Mouse (Mus musculus): Measurements from ENCODE around the gene Rab14. TPM values are rescaled to one million over a fixed set of nuclear protein-coding genes. Genes with fewer than 3 reads are reported as not detected.

Rab14 gene
- polyA plus RNA-seq, 1 experiment: 84.2 TPM

GRCm38 (mm10) chr2:35215363-35215762 lies 14.4 kb upstream of the Rab14 start:
- Histone ChIP-seq H3K27ac (ENCODE audit: control insufficient read depth, insufficient read depth, low read length) (no peak overlapping the region), H3K4me3 (ENCODE audit: control insufficient read depth, insufficient read depth, low read length) (no peak overlapping the region), H3K4me1 (replicated peaks; ENCODE audit: control insufficient read depth, insufficient read depth, low read length) (0 out of 2 replicates have a peak, but pooled peaks cover 2% of the 10 kb centered on the region), H3K27me3 (ENCODE audit: control insufficient read depth, insufficient read depth, low read length) (no peaks in the 10 kb centered on the region), H3K36me3 (ENCODE audit: control insufficient read depth, insufficient read depth, low read length) (no peaks in the 10 kb centered on the region)
- TF ChIP-seq CTCF (IDR thresholded peaks at IDR 0.05; ENCODE audit: borderline replicate concordance, control insufficient read depth, extremely low read depth, insufficient read depth, low read length, poor library complexity): no peak
- no peak for TF ChIP-seq POLR2A (IDR thresholded peaks at IDR 0.05; ENCODE audit: control insufficient read depth, extremely low read depth, insufficient read depth, low read length, poor library complexity)
- 90% methylated on average over 14 of the region's 14 CpGs for WGBS
- no peak for DNase-seq

GRCm38 (mm10) chr2:35214881-35215358 lies 14.0 kb upstream of the Rab14 start:
- 0 out of 2 replicates have a peak, but pooled peaks cover 2% of the 10 kb centered on the region for H3K4me1 ChIP-seq (replicated peaks; ENCODE audit: control insufficient read depth, insufficient read depth, low read length)
- no peaks in the 10 kb centered on the region for H3K36me3 ChIP-seq (ENCODE audit: control insufficient read depth, insufficient read depth, low read length)
- peak; percentile 80 for DNase-seq
- no peaks in the 10 kb centered on the region for H3K27me3 ChIP-seq (ENCODE audit: control insufficient read depth, insufficient read depth, low read length)
- WGBS: 26% methylated on average over 12 of the region's 12 CpGs
- H3K4me3 ChIP-seq (ENCODE audit: control insufficient read depth, insufficient read depth, low read length): no peak overlapping the region
- H3K27ac ChIP-seq (ENCODE audit: control insufficient read depth, insufficient read depth, low read length): no peak overlapping the region
- peak; percentile 90 for TF ChIP-seq CTCF (IDR thresholded peaks at IDR 0.05; ENCODE audit: borderline replicate concordance, control insufficient read depth, extremely low read depth, insufficient read depth, low read length, poor library complexity)
- no peak for TF ChIP-seq POLR2A (IDR thresholded peaks at IDR 0.05; ENCODE audit: control insufficient read depth, extremely low read depth, insufficient read depth, low read length, poor library complexity)

GRCm38 (mm10) chr2:35213345-35213910 lies 12.5 kb upstream of the Rab14 start:
- TF ChIP-seq POLR2A (IDR thresholded peaks at IDR 0.05; ENCODE audit: control insufficient read depth, extremely low read depth, insufficient read depth, low read length, poor library complexity) (no peak), CTCF (IDR thresholded peaks at IDR 0.05; ENCODE audit: borderline replicate concordance, control insufficient read depth, extremely low read depth, insufficient read depth, low read length, poor library complexity) (no peak)
- Histone ChIP-seq H3K27ac (ENCODE audit: control insufficient read depth, insufficient read depth, low read length) (no peak overlapping the region), H3K36me3 (ENCODE audit: control insufficient read depth, insufficient read depth, low read length) (no peaks in the 10 kb centered on the region), H3K4me3 (ENCODE audit: control insufficient read depth, insufficient read depth, low read length) (no peak overlapping the region), H3K27me3 (ENCODE audit: control insufficient read depth, insufficient read depth, low read length) (no peaks in the 10 kb centered on the region), H3K4me1 (replicated peaks; ENCODE audit: control insufficient read depth, insufficient read depth, low read length) (0 out of 2 replicates have a peak, but pooled peaks cover 2% of the 10 kb centered on the region)
- 90% methylated on average over 12 of the region's 12 CpGs for WGBS
- DNase-seq: no peak

- no peak for DNase-seq
- no peaks in the 10 kb centered on the region for H3K36me3 ChIP-seq (ENCODE audit: control insufficient read depth, insufficient read depth, low read length)
- no peak overlapping the region for H3K4me3 ChIP-seq (ENCODE audit: control insufficient read depth, insufficient read depth, low read length)
- H3K4me1 ChIP-seq (replicated peaks; ENCODE audit: control insufficient read depth, insufficient read depth, low read length): no peaks in the 10 kb centered on the region
- no peak for TF ChIP-seq POLR2A (IDR thresholded peaks at IDR 0.05; ENCODE audit: control insufficient read depth, extremely low read depth, insufficient read depth, low read length, poor library complexity)
- no peak for TF ChIP-seq CTCF (IDR thresholded peaks at IDR 0.05; ENCODE audit: borderline replicate concordance, control insufficient read depth, extremely low read depth, insufficient read depth, low read length, poor library complexity)
- WGBS: 95% methylated on average over 3 of the region's 3 CpGs
- no peaks in the 10 kb centered on the region for H3K27me3 ChIP-seq (ENCODE audit: control insufficient read depth, insufficient read depth, low read length)
- no peak overlapping the region for H3K27ac ChIP-seq (ENCODE audit: control insufficient read depth, insufficient read depth, low read length)
These were observed 10.8 kb upstream of the Rab14 start for GRCm38 (mm10) chr2:35211681-35212080.

GRCm38 (mm10) chr2:35208931-35209665 lies 8.2 kb upstream of the Rab14 start:
- Histone ChIP-seq H3K27me3 (ENCODE audit: control insufficient read depth, insufficient read depth, low read length) (no peaks in the 10 kb centered on the region), H3K4me3 (ENCODE audit: control insufficient read depth, insufficient read depth, low read length) (no peak overlapping the region), H3K4me1 (replicated peaks; ENCODE audit: control insufficient read depth, insufficient read depth, low read length) (no peaks in the 10 kb centered on the region), H3K36me3 (ENCODE audit: control insufficient read depth, insufficient read depth, low read length) (no peaks in the 10 kb centered on the region), H3K27ac (ENCODE audit: control insufficient read depth, insufficient read depth, low read length) (no peak overlapping the region)
- 44% methylated on average over 8 of the region's 8 CpGs for whole genome bisulfite sequencing
- TF ChIP-seq POLR2A (IDR thresholded peaks at IDR 0.05; ENCODE audit: control insufficient read depth, extremely low read depth, insufficient read depth, low read length, poor library complexity) (no peak), CTCF (IDR thresholded peaks at IDR 0.05; ENCODE audit: borderline replicate concordance, control insufficient read depth, extremely low read depth, insufficient read depth, low read length, poor library complexity) (no peak)
- no peak for DNase-seq

GRCm38 (mm10) chr2:35208054-35208453 lies 7.1 kb upstream of the Rab14 start:
- DNase-seq: no peak
- H3K27me3 ChIP-seq (ENCODE audit: control insufficient read depth, insufficient read depth, low read length): no peaks in the 10 kb centered on the region
- WGBS: 96% methylated on average over 3 of the region's 3 CpGs
- no peak overlapping the region for H3K4me3 ChIP-seq (ENCODE audit: control insufficient read depth, insufficient read depth, low read length)
- no peaks in the 10 kb centered on the region for H3K36me3 ChIP-seq (ENCODE audit: control insufficient read depth, insufficient read depth, low read length)
- no peak overlapping the region for H3K27ac ChIP-seq (ENCODE audit: control insufficient read depth, insufficient read depth, low read length)
- no peak for TF ChIP-seq POLR2A (IDR thresholded peaks at IDR 0.05; ENCODE audit: control insufficient read depth, extremely low read depth, insufficient read depth, low read length, poor library complexity)
- no peak for TF ChIP-seq CTCF (IDR thresholded peaks at IDR 0.05; ENCODE audit: borderline replicate concordance, control insufficient read depth, extremely low read depth, insufficient read depth, low read length, poor library complexity)
- H3K4me1 ChIP-seq (replicated peaks; ENCODE audit: control insufficient read depth, insufficient read depth, low read length): no peaks in the 10 kb centered on the region

Data from thymus, adult 2 months (tissue).